Mouse (Mus musculus) lung, postnatal 4 days (tissue): Measurements from ENCODE around the gene Sh3bp2.

Experiments
- DNase-seq, 2 experiments: peaks; one replicate each; pipeline ENCODE4 v3.0.0; 2021

Sh3bp2 gene

DNA sequence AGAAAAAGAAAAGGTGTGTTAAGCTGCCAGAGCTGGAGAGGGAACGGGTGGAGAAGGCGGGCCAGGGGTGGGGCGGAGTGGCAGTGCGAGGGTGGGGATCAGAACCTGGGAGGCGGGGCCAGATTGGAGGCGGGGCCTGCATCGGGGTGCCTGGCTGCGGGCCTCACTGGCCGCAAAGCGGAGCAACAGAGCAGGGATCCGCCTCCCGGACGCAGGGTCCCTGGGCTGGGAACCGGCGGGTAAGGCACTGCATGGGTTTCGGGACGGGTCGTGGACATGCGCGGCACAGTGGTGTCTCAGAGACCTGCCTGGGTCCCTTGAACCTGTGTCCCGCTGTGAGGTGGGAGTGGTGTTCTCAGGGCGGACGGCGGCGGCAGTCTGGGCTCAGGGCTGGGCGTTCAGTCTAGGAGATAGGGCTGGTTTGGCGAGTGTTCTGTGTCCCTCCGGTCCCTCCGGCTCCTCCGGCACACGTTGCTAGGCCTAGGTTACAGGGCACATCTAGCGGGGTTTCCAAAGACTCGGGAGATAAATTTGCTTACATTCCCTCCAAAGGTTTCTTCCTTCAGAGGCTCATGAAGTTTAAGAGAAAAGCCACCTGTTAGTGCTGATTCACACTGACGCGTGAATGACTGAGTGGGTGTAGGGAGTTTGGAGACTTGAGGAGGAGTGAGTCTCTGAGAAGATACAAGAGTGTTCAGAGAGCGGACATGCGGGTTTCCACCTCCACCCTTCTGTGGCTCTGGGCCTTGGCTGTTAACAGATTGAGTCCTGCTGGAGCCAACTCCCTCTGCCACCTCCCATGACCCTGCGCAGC lies at the start of gene Sh3bp2:
Gene Sh3bp2, plus strand, starts transcription at position 176 of the 814 bp plus-strand sequence.
- peak; percentile 95 to 98 for DNase-seq

GRCm38 (mm10) chr5:34480926-34481325 lies 44.7 kb upstream of the Sh3bp2 start:
- no peak for DNase-seq

DNA sequence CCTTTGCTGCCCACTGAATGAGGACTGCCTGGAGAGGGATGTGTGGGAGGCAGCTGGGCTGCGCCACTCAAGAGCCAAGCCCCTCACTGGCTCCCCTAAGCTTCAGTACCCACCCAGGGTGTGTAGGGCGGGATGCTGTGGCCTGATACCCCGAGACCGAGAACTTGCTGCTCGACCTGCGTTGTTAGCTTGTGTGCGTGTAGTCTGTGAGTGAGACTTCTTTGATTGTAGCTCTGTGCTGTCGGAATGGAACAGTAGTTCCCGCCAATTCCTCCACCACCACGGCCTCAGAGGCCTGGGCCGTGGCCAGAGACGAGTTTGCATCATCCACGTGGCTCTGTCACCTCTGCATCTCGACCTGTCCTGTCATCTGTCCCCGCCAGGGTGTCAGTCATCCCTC lies 39.9 kb upstream of the Sh3bp2 start:
- no peak for DNase-seq

DNA sequence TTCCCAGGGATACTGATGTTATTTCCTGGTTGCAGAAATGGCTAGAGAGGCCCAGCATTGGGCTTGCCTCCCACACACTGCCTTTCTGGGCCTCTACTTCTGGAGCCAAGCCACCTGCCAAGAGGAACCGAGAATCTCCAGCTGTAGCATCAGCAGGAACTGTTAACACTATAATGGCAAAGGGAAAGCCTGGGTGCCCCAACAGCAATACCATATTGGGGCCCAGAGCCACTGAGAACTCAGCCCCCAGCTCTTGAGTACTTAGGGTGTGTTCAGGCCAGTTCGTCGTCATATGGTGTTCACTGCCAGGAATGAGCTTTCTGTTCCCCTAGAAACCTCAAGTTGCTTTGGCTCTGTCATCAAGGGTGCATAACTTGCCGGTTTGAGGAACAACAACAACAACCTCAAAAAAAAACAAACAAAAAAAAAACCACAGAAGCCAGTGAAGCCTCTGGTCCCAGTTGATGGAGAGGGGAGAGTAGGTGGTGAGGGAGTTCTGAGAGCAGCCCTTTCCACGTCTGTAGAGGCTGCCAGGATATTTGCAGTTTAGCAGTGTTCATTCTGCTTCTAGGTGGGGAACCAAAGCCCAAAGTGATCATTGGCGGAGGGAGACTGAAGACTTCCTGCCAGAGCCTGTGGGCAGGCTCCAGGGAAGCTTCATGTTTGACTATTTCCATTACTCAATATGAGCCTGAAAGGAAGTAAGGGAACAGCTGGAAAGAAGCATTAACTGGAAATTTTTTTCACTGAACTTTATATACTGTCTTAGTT lies 38.1 kb upstream of the Sh3bp2 start:
- DNase-seq, result peak; percentile 24 to 50

DNA sequence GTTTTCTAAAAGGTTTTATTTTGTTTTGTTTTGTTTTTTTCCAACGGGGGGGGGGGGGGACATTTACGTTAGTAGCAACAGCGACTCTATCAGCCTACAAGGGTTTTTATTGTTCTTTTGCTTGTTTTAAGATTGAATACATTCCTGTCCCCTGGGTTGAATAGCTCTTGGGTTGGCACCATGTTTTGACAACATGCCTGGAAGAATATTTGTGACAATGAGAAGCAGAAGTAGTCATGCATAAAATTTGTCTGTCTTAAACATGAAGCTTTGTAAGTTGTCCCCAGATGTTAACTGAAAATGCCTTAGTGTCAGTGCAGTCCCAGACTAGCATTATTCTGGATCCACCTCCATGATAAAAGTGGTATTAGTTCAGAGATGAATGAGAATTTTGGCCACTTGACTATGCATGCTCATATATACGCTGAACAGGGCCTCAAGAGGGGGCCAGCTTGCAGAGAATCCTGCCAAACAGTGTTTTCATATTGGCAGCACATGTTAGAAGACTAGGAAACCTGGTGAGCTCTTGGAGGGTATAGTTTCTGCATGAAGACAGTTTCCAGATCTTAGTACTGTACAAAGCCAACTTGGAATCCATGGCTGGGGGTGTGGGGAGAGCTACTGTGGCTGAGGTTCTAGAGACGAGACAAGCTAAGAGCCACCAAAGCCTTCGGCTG lies 36.8 kb upstream of the Sh3bp2 start:
- DNase-seq, result no peak

DNA sequence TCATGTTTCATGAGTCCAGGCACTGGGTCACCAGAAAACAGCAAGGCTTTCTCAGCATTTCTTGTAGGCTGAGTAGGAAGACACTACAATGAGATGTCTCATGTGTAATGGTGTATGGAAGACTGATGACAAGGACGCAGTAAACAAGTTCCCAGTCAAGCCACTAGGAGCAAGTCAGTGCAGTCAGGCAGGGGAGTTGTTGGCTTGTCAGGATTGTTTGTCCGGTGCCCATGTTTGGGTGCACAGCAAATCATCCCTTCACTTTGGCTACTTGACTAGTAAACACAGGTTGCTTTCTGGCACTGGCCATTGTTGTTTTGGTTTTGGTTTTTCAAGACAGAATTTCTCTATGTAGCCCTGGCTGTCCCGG lies 36.2 kb upstream of the Sh3bp2 start:
- no peak for DNase-seq

GRCm38 (mm10) chr5:34496745-34497144 lies 28.9 kb upstream of the Sh3bp2 start:
- no peak for DNase-seq

GRCm38 (mm10) chr5:34500886-34501285 lies 24.8 kb upstream of the Sh3bp2 start:
- no peak for DNase-seq

DNA sequence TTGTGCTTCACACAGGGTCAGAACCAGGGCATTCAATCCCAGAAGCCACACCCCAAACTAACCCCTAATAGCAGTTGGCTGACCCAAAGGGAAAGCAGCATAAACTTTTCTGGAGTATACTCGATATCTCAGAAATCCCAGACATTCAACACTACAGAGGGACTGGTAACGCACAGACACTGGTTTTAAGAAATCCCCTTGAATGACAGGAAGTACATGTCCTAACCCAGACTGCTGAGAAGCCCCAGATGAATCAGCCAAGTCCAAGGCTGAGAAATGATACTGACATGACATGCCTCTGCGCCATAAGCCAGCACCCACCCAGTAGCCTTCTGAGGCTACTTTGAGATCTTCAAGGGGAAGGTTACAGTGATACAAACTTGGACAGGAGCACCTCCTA lies 24.1 kb upstream of the Sh3bp2 start:
- no peak for DNase-seq

GRCm38 (mm10) chr5:34502411-34502810 lies 23.2 kb upstream of the Sh3bp2 start:
- no peak for DNase-seq

DNA sequence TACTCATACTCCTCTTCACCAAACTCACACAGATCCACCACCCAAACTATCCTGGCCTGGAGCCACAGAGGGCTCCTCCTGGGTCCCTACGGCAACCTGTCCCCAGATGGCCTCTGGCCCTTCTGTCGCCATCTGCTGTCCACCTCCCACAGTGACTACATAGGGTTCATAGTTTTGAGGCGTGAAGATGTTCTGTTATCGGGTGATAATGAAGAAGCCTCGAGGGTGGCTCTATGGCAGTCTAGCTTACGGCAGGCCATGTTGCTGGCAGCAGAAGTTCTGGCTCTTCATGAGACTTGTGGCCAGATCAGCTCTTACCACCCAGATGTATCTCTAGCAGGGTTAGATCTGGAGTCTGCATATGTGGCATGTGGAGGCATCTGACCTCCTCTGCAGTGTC lies 22.8 kb upstream of the Sh3bp2 start:
- DNase-seq, result no peak

DNA sequence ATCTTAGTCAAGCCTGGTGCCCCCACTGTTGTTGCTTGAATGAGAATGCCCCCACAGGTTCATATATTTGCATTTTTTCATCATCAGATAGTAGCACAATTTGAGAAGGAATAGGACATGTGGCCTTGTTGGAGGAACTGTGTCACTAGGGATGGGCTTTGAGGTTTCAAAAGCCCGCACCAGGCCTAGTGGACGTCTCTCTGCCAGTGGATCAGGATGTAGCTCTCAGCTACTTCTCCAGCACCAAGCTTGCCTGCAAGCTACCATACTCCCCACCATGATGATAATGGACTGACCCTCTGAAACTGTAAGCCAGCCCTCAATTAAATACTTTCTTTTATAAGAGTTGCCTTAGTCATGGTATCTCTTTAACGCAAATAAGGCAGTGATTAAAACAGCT lies 13.2 kb upstream of the Sh3bp2 start:
- DNase-seq, result no peak

DNA sequence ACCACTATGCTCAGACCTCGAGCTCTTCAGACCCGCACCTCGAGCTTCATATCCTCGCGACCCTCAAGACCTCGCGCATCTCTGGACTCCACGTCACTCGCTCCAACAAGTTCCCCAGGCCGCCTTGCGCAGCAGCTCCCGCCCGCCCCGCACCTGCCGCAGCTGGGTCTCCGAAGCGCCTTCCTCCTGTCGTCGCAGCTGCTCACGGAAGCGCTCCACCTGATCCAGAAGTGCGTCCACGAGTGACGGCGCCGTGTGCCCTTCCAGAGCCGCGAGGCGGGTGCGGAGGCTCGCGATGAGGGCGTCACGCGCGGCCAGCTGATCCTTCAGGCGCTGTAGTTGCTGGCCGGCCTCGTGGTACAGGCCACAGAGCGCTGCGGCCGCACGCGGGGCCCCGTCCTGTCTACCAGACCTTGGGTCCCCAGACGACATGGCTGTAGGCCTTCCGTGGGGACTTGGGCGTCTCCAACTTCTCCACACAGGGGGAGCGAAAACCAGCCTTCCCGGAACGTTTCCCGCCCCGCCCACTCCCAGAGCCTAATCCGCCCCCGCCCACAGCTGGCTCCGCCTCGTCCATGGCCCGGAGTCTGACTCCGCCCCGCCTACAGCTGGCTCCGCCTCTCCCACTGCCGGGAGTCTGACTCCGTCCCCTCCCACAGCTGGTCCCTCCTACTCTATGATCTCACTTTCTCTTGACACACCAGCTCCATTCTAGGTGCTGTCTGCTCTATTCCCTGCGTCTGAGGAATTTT lies 12.0 kb upstream of the Sh3bp2 start, which contains the start of gene Tnip2:
Gene Tnip2, minus strand, starts transcription at position 526 of the 752 bp plus-strand sequence.
- DNase-seq, result peak; percentile 97 to 98

DNA sequence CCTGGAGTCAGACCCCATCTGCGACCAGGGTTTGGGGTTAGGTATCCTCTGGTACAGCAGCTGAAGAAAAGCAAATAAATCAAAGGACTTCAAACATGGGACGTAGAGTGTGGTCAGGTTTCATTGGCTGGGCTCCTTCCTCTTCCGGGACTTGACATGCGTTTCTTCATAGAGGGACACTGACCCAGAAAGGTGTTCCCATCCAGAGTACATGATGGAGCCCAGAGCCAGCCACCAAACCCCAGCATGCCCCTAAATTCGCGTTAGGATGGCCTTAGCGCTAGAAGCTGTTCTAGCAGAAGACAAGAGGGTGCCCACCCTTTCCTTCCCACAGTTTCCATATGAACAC lies 11.4 kb upstream of the Sh3bp2 start:
- no peak for DNase-seq

- no peak for DNase-seq
Observed at GRCm38 (mm10) chr5:34515096-34515495, 10.5 kb upstream of the Sh3bp2 start.

GRCm38 (mm10) chr5:34517913-34518312 lies 7.7 kb upstream of the Sh3bp2 start:
- peak; percentile 81 to 87 for DNase-seq

- no peak for DNase-seq
Observed at GRCm38 (mm10) chr5:34519389-34519910, 6.2 kb upstream of the Sh3bp2 start.

- DNase-seq, result peak; percentile 47 to 51
Observed at GRCm38 (mm10) chr5:34520458-34521209, 5.0 kb upstream of the Sh3bp2 start.

DNA sequence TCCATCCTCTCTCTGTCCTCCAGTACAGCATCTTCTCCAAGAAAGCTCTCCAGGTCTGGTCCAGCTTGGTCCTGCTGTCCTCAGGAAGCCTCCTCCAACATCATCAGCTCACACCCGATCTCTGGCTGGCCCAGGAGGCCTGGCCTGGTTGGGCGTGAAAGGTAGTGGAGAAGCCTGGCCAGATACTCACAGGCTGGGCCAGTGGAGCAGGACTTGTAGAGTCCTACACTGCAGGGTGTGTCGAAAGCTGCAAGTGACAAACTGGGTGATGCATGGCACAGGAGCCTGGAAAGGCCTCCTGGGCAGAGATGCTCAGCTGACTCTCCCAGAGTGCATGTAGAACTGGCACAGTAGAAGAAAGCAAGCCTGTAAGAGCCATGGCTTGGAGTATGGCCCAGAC lies 4.3 kb upstream of the Sh3bp2 start:
- DNase-seq, result no peak

DNA sequence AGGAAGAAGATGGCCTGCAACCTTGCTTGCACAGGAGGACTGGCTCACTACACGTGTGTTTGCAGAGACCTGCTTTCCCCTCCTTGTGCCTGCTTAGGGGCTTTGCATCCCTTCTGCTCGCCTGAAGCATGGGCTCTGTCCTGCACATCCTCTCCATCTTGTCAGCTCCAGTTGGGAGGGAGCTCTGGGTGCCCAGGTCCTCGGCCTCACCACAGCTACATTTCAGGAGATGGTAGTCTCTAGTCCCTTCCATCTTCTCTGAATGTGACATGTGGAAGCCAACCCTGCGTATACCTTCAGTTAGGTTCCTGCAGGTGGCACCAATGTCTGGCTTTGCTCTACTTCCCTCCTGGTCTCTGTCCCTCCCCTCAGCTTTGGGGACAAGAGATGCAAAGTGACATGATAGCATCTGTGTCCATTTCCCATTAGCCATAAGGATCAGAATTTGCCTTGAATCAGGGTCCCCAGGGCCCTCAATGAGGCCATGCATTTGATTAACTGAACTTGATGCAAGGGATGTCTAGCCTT lies 1.6 kb upstream of the Sh3bp2 start:
- no peak for DNase-seq

DNA sequence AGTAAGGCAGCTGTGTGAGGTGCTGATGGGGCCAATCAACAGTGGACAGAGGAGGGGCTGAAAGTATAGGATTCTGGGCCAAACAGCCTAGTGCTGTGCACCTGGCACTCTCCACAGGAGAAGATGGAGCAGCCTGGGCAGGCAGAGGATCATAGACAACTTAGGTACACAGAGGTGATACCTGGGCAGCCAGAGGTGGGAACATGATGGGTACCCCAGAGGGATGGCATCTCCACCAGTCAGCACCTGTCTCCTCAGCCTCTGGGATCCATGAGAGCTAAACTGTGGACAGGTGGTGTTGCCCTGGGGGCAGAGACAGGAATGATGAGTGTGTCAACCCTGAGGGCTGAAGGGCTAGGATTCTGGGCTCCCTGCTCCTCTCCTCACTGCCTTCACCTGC lies 1.1 kb upstream of the Sh3bp2 start:
- DNase-seq, result no peak

DNA sequence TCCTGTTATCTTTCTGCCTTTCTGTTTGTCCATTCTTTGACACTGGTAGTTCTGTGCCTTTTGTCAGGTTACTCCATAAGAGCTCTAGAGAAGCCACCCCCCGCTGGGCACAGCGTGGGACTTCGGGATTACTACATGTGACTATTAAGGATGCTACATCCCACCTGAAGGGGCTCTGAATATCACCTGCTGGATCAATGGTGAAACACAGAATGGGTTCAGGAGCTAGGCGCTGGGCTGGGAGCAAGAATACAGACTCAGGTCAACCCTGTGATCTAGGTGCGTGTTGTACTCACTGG lies 788 bp downstream of the Sh3bp2 start:
- DNase-seq, result no peak
